Mouse (Mus musculus) 3134 (cell line): ENCODE measurements around the gene Stard10.

Experiments
- DNase-seq: peaks from one replicate; pipeline ENCODE4 v3.0.0-alpha.2; 2011; ENCODE audit warnings: low spot score; ENCODE audit not compliant: insufficient read length; ENCODE audit errors: extremely low read depth

The Stard10 gene

DNA sequence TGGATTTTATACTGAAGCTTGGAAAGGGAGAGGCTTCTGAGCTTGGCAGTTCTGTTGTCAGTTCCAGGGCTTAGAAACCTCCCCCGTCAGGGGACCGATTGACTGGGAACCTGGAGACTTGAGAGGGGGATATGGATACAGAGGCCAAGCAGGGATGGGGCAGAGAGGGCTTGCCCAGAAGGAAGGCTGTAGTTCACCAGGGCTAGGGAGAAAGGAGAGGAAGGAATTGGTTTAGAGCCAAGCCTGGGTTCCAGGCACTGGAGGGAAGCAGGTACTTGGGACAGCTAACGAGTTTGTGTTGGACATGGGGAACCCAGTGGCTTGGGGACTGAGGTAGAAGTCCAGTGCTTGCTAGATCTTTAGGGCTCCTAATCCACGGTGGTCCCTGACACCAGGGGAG is 12.7 kb downstream of the Stard10 start:
- DNase-seq, result no peak

DNA sequence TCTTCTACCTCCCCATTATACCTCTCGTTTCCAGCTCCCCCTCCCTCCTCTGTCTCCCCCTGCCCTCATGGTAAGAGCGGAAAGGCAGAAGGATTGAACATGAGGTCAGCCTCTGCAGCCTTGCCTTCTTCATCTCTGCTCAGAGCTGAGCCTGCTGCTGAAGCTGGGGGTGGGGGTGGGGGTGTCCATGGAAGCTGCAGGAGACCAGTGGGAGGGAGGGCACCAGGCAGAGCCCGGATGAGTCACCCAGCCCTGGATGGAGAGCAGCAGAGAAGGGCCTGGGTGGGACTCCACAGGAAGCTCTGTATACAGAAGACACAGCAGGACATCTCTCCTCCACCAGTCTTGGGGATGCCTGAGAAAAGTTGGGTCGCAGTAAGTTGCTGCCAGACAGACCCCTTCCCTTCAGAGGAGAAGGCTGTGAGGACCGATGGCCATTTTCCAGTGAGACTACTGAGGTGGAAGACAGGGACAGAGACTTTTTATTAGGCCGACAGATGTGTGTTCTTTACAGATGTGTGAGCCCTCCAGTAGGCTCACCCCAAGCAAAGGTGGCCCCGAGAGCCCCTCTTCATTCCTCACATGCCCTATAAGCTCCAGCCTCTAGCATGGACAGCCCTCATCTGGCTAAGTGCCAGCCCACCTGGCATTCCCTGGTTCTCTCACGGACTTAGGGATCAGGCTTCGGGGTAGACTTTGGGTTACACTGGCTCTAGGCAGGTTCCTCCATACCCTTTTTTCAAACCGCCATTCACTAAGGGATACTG is 13.4 kb downstream of the Stard10 start:
- DNase-seq, result peak; percentile 63

DNA sequence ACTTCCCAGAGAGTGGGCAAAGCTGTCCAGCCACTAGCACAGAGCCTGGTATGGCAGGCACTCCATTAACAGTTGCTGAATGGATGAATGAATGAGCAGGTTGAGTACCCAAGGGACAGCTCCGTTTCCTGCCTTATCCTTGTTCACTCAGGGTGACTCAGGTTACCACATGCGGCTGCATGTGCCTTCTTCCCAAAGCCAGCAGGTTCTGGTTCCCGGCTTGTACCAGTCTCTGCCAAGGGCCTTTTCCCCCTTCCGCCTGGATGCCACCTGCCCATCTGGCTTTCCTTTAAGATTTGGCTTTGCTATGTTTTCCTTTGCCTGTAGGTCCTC is 13.9 kb downstream of the Stard10 start:
- no peak for DNase-seq

DNA sequence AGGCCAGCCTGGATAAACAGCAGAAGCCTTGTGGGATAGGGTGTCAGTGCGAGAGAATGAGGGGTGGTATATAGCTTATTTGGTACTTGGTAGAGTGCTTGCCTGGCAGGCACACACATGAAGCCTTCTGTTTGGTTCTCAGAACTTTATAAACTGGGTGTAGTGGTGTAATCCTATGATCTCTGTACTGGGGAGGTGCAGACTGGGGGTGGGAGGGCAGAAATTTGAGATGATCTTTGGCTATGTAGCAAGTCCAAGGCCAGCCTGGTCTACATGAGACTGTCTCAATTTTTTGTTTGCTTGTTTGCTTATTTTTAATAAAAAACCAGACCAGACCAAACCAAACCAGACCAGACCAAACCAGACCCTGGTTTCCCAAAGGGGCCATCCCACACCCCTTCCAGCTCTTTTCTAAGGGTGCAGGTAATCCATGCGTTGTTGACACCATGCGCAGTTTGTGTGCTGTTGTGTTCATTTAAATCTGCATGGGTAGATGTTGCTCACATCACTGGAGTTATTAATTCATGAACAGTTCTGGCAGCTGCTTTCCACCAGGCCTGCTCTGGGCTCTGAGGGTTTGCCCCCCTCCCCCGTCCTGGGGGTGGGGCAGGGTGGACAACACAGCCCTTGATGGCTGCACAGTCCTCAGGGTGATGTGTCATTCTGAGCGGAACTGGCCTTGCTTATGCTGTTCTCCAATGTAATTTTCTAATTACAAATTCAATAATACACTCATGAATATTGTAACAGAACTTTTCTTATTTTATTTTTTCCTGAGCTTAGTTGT is 15.4 kb downstream of the Stard10 start:
- no peak for DNase-seq

DNA sequence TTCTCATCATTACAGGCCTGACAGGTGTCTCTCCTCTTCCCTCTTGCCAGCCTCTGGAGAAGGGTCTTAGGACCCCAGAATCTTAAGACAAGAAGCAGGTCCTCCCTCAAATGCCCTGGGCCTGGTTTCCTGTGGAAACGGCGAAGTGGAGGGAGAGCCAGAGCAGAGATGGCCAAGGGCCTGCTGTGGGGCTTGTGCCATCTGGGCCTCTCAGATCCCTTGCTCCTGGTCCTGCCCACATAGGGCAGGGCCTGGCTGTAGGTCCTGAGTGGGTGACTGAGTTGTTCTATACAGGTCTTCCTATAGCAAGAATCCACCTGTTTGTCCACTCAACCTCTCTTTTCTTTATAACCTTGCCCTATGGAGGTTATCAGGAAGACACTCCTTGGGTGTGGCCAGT is 18.3 kb downstream of the Stard10 start:
- no peak for DNase-seq

DNA sequence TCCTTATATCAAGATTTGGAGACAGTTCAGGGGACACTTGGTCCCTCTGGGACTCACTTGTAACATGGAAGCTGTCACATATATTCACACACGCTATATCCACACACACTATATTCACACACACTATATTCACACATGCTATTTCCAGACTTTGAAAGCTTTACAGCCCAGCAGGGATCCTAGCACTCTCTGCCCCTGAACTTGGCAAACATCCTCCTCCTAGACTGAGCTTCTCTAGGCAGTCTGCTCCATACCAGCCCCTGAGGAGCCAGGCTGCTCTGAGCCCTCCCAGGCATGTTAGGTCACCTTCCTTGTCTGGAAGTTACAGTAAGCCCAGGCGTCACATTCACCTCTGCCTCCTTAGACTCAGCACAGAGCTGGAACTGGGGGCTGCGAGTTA is 19.8 kb downstream of the Stard10 start:
- DNase-seq, result no peak

DNA sequence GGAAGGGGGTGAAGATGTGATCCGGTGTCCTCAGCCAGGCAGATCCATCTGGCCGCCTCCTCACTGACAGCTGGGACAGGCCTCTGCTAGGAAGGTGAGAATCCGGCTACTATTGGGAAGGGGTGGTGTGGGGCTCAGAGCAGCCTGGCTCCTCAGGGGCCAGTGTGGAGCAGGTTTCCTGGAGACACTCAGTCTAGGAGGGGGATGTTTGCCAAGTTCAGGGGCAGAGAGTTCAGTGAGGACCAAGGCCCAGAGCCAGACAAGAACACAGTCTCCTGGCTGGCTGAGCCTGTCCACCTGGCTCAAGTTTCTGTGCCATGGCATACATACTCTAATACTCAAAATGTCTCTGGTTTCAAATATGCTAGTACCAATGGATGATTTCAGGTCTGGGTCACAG is 20.5 kb downstream of the Stard10 start:
- DNase-seq, result no peak

DNA sequence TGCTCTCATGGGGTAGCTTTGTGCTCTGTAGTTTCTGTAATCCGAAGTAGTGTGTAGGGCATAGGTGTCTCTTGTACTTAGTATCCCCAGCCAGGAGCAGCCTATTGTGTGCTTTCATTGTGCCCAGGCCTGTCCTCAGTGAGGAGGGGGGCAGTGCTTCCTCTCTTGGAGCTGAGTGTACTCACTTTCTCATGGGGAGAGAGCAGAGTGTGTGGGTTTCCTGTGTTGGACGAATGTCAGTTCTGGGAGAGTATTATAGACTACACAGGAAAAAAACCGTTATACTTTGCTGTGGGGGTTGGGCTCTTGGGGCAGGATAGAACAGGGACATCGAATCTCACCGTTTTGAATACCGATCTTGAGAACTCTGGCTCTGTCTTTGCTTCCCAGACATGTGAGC is 24.5 kb downstream of the Stard10 start:
- no peak for DNase-seq

DNA sequence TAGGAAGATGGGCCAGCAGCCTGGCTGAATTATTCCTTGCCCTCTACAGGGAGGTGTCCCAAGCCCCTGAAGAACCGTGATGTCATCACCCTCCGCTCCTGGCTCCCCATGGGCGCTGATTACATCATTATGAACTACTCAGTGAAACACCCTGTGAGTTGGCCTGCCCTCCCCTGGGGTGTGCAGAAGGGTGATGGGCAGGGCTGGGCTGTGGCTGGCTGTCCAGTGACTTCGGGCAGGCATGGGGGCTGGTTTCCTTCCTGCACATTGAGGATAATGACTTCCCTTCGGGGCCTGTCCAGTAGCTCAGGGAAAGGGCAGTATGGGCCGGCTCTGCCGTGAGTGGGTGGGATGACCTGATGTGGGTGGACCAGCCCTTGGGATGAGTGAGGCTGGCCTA is 26.2 kb downstream of the Stard10 start:
- no peak for DNase-seq

DNA sequence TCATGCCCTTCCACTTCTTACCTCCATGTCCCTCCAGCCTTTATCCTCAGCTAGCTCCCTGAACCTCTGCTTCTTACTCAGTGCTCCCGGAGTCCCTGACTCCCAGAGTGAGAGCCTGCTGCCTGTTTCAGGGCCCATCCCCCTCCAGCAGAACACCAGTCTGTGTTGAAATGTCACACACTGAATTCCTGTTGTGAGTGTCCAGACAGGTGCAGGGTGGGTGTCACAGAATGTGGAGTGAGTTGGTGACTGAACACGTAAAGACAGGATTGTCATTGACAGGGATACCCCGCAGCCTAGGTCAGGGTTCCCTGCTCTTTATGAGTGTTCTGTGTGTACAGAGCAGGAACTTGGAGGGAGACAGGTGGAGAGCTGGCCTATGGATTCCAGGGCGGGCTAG is 28.0 kb downstream of the Stard10 start:
- no peak for DNase-seq

DNA sequence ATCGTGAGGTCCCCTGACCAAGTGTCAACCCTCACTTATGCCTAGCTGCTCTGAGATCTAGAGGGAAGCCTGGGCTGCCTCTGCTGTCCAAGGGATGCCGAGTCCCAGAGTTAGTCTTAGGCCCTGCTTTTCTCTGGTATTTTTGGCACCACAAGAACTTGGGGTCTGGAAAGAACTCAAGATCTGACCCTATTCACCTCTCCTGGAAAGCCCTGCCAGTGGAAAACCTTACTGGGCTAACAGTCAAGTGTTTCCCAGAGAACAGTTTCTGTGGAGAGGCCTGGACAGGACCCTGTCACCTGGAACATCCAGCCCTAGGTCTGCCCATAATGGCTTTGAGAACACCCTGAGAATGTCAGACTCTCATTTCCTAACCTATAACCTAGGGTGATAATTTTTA is 30.1 kb downstream of the Stard10 start:
- DNase-seq, result no peak

DNA sequence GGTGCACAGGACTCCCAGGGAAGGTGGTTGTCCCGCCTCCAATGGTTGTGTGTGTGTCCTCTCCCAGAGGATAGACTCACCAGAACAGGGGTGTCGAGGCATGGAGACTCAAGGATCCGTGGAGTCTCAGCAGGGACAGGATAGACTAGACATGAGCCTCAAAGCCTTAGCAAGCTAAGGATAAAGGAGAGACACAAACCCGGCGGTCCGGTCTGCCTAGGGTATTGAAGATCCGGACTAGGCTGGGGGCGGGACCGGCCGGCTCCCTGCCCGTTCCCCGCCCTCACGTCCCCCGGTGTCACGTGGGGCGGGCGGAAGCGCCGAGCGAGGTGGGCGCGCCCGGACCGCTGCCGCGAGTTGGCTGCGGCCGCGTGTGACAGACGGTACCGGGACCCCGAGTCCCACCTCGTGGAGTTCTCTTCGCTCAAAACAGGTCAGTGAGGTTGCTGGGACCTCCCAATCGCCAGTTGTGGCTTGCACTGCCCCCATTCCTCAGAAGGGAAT is 30.9 kb downstream of the Stard10 start, which contains the start of gene Arap1:
Gene Arap1 (plus strand): TSS at position 301 of the 504 bp plus-strand sequence.
- peak; percentile 78 for DNase-seq

DNA sequence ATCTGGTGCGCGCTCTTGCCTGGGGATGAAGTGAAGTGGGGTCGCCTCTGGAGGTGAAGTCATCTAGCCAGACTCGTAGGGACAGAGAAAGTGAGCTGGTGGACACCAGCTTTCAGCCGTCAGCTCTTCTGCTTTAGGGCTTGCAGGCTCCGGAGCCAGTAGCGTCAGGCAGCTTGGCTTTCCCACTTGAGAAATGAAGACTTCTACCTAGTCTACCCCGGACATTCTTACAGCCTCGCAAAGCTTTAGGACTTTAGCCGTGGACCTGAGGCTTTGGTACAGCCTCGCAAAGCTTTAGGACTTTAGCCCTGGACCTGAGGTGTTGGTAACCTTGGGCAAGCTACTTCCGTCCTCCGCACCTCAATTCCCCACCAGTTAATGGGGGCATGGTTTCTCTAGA is 31.4 kb downstream of the Stard10 start:
- DNase-seq, result no peak

DNA sequence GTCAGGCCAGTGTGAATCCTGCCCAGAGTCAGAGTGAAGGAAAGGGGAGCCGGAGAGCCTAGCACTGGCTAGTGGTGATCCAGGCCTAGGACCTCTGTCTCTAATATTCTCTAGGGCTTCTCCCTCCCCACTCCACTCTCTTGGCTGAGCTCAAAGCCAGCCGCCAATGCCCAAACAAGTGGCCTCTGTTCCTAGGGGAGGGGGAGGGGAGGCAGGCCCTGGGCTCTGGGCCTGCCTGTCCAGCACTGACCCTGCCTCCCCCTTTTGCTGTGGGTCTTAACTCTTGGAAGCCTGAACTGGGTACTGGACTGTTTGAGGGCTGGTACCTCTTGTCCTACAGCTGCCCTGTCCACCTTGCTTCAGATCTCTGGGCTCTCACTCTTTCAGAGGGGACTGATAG is 33.0 kb downstream of the Stard10 start:
- no peak for DNase-seq

DNA sequence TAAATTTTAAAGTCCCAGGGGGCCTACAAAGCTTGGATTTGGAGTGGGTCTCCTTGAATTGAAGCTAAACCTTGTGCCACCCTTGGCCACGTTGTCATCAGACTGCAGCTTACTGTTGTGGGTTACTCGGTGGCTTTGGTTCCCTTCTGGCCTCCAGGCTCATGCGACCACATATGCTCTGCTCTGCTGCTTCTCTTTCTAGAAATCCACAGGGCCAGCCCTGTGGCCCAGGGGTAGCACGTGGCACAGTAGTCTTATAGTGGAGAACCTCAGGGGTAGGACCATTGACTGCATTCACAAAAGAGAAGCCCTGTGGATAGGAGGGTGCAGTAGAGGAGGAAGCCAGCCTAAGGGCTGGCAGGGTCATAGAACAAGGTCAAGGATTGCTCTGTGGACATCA is 35.5 kb downstream of the Stard10 start:
- no peak for DNase-seq

DNA sequence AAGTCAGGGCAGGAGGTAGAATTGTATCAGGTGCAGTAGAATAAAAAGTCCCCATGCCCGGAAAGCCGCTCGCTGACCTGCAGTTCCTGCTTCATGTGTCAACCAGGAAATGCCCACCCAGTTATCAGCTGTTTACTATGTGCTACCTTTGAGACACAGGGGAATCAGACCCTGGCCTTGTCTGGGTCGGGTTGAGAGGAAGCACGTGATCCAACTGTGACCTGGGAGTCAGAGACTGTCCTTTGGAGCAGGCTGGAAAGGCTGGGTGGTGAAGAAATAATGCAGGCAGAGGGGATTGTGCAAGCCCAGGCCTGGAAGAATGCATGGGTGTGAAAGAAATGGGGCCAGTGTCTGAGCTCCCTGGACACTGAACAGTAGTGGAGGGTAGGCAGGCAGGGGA is 37.5 kb downstream of the Stard10 start:
- no peak for DNase-seq

DNA sequence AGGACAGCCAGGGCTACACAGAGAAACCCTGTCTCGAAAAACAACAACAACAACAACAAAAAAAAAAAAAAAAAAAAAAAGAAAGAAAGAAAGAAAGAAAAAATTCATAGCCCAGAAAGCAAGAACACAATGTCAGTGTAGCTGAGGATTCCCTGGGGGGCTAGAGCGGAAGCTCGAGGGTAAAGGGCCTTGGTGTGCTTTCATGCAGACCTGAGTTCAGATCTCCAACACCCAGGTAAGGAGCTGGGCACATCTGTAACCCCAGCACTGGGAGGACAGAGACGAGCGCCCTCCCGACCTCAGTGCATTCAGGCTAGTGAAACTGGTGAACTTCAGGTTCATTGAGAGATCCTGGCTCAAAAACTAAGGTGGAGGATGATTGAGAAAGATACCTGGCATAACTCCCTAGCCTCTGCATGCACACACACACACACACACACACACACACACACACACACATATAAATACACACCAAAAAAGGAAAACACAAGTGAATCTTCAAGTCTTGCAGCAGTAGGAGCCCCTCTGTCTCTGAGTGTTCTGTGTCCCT is 38.7 kb downstream of the Stard10 start:
- DNase-seq, result no peak

DNA sequence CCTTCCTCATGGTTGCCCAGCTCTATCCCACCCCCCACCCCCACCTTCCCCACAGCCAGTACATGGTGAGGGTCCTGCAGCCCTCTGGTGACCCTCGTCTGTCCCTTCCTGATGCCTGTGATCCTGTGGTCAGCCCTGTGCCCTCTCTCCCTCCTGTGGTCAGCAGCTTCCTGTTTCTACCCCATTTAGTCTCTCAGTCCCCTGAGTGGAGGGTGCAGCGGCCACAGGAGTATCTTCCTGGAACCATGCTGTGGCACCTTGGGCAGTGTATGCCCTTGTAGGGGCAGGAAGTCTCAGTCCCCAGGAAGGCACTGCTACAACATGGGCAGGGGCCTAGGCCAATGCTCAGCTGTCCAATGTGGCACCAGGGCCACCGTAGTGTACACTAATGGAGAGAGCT is 40.0 kb downstream of the Stard10 start:
- DNase-seq, result peak; percentile 54

DNA sequence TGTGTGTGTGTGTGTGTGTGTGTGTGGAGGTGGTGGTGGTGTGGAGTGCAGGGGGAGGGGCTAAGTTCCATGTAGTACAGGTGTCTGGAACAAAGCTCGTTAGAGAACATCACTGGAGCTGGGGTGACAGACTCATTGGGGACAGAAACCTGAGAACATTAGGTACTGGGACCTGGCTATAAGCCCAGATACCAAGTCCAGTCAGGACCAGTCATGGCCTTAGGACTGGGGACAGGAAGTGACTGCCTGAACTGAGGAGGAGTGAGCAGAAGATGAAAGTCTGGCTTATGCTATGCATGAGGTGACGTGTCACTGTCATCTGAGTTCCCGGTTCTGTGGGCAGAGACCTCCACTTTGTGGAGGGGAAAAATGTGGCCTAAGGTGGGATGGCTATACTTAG is 43.5 kb downstream of the Stard10 start:
- DNase-seq, result no peak

DNA sequence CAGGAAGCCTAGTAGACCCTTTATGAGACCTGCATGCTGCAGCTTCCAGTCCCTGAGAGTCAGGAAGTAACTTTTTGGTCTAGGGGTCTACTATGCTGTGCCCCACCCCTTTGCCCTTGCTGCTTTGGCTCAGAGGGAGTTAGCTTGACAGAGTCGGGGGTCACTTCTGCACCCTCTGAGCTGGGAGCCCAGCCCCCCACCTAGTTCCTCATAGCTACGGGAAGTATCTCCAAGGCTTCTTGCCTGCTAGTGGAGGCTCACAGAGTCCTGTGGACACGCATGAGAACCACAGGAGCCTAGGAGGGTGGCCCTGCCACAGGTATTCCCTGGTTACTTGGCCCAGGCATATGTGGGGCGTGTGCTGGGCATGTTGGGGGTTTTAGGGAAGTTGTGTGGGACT is 44.1 kb downstream of the Stard10 start:
- no peak for DNase-seq

DNA sequence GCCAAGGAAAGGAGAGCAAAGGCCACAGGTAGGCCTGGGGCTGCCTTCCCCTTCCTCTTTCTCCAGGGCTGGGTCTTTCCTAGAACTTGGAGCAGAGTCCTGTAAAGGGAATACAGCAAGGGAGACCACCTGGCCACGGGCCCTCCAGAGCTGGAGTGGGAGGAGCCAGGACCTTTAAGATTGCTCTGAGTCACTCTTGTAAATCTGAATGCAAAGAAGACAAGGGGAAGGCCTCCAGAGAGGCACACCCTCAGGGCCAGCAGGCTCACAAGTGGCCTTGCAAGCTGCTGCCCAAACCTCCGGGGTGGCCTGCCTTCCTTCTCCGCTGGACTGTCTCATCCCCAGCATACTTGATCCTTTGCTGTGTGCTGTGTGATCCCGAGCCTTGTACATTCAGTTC is 44.9 kb downstream of the Stard10 start:
- DNase-seq, result no peak

DNA sequence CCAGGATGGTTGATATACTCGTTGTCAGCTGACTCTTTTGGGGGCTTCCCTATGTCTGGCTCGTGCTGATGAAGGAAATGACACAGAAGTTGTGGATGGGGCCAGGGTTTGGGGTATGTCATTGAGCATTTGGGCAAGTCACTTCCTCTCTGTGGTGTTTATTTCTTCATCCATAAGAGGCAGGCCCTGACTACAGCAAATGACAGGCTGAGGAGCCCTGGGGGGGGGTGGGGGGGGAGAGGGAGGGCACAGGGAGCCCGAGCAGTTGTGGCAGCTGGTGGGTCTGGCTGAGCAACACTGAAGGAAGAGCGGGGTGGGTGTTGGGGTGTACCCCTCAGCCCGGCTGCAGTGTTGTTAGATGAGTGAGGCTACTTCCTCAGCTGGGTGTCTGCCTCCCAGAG is 45.9 kb downstream of the Stard10 start:
- DNase-seq, result no peak
